Mouse (Mus musculus) kidney, adult 8-10 months (tissue): Measurements from ENCODE around the gene Wdr11.
A peak's percentile ranks its signal among the peaks of the same experiment; 100 is the strongest.

Experiments
- DNase-seq, 2 experiments: peaks; one replicate each; pipeline ENCODE4 v3.0.0; 2022

Gene Wdr11

GRCm38 (mm10) chr7:129591371-129592131 is at the start of gene Wdr11:
Gene Wdr11 (plus strand): TSS chr7:129591863.
- DNase-seq = peak; percentile 84

- DNase-seq = no peak
Measured at GRCm38 (mm10) chr7:129567541-129567940, 24.1 kb upstream of the Wdr11 start.

GRCm38 (mm10) chr7:129568338-129568737 is 23.3 kb upstream of the Wdr11 start:
- DNase-seq = no peak

- DNase-seq = no peak
Measured at GRCm38 (mm10) chr7:129574471-129574870, 17.2 kb upstream of the Wdr11 start.

- DNase-seq = no peak
Measured at GRCm38 (mm10) chr7:129575110-129575784, 16.4 kb upstream of the Wdr11 start.

- no peak for DNase-seq
Measured at GRCm38 (mm10) chr7:129592132-129592745, 576 bp downstream of the Wdr11 start.

GRCm38 (mm10) chr7:129597186-129597585 is 5.5 kb downstream of the Wdr11 start:
- DNase-seq = no peak

GRCm38 (mm10) chr7:129606291-129606690 is 14.6 kb downstream of the Wdr11 start:
- DNase-seq = no peak

- DNase-seq = no peak
Measured at GRCm38 (mm10) chr7:129621141-129621540, 29.5 kb downstream of the Wdr11 start.

GRCm38 (mm10) chr7:129630351-129630750 is 38.7 kb downstream of the Wdr11 start:
- DNase-seq = no peak

- no peak for DNase-seq
Measured at GRCm38 (mm10) chr7:129631453-129631852, 39.8 kb downstream of the Wdr11 start.

GRCm38 (mm10) chr7:129635898-129636640 is 44.4 kb downstream of the Wdr11 start:
- no peak for DNase-seq

GRCm38 (mm10) chr7:129636992-129637391 is 45.3 kb downstream of the Wdr11 start:
- no peak for DNase-seq

GRCm38 (mm10) chr7:129637906-129638475 is 46.3 kb downstream of the Wdr11 start:
- DNase-seq = peak in 1 of 2 experiments; percentile 27

GRCm38 (mm10) chr7:129639006-129639405 is 47.3 kb downstream of the Wdr11 start:
- peak; percentile 13 to 32 for DNase-seq

- peak in 1 of 2 experiments; percentile 19 for DNase-seq
Measured at GRCm38 (mm10) chr7:129639833-129640232, 48.2 kb downstream of the Wdr11 start.

- DNase-seq = no peak
Measured at GRCm38 (mm10) chr7:129643290-129643689, 51.6 kb downstream of the Wdr11 start.

- DNase-seq = no peak
Measured at GRCm38 (mm10) chr7:129647798-129648197, 56.1 kb downstream of the Wdr11 start.

GRCm38 (mm10) chr7:129648938-129649337 is 57.3 kb downstream of the Wdr11 start:
- DNase-seq = peak; percentile 58 to 87

- no peak for DNase-seq
Measured at GRCm38 (mm10) chr7:129650717-129651116, 59.1 kb downstream of the Wdr11 start.

GRCm38 (mm10) chr7:129651781-129652180 is 60.1 kb downstream of the Wdr11 start:
- no peak for DNase-seq

GRCm38 (mm10) chr7:129652901-129653460 is 61.3 kb downstream of the Wdr11 start:
- DNase-seq = no peak
